Mouse (Mus musculus) left cerebral cortex, postnatal 10 days (tissue): ENCODE data around the gene Crtap. TPM values are rescaled to one million over a fixed set of nuclear protein-coding genes. Genes with fewer than 3 reads are reported as not detected.
"Not testable (repeated sequence)": the region's sequence is repeated elsewhere in the genome, so short reads cannot be mapped to it uniquely, and the experiment has no call there.

Source experiments
- DNase-seq, 2 experiments: peaks; one replicate each; pipeline ENCODE4 v3.0.0; 2021 to 2022; ENCODE audit warnings: low spot score in 2 of 2, mixed read lengths in 1 of 2; ENCODE audit errors: extremely low spot score in 1 of 2
- intact Hi-C: fragments of 180-260 bp; cut with DNase I; formaldehyde crosslinking; loops from one replicate; pipeline ENCODE4 v1.15.1; 2025
- total RNA-seq, 2 experiments: library from RNA; stranded (reverse); gene quantifications; 2 replicates each; pipeline ENCODE4 v1.2.3; 2021

The Crtap gene
- total RNA-seq, 2 experiments from 2014 or later, result 8.7 to 10.4 TPM

GRCm38 (mm10) chr9:114400949-114401684 lies 10.6 kb upstream of the Crtap start, which contains the start of the genes Glb1 and Tmppe:
Gene Glb1, plus strand, starts transcription at chr9:114401076.
Gene Tmppe, plus strand, starts transcription at chr9:114401105.
- intact Hi-C loops, result no loop called here

GRCm38 (mm10) chr9:114400588-114400948 lies 10.1 kb upstream of the Crtap start:
- DNase-seq, result no peak
- intact Hi-C loops, result no loop called here

More at GRCm38 (mm10) chr9:114400949-114401684, 10.6 kb upstream of the Crtap start, which contains the start of the genes Glb1 and Tmppe:
- DNase-seq, result peak; percentile 77 to 90

GRCm38 (mm10) chr9:114399680-114400079 lies 9.2 kb upstream of the Crtap start:
- intact Hi-C loops, result no loop called here
- DNase-seq, result no peak

GRCm38 (mm10) chr9:114395258-114395657 lies 4.8 kb upstream of the Crtap start:
- intact Hi-C loops, result no loop called here

GRCm38 (mm10) chr9:114394677-114395076 lies 4.2 kb upstream of the Crtap start:
- DNase-seq, result no peak
- intact Hi-C loops, result no loop called here

More at GRCm38 (mm10) chr9:114395258-114395657, 4.8 kb upstream of the Crtap start:
- DNase-seq, result no peak

- intact Hi-C loops, DNase-seq: not testable (repeated sequence)
These were observed 3.7 kb upstream of the Crtap start for GRCm38 (mm10) chr9:114394136-114394535.

- intact Hi-C loops, result no loop called here
- DNase-seq, result no peak
These were observed 237 bp upstream of the Crtap start for GRCm38 (mm10) chr9:114390749-114391075.

GRCm38 (mm10) chr9:114389371-114389904 lies 1.0 kb downstream of the Crtap start:
- DNase-seq, result no peak
- intact Hi-C loops, result loop anchor here (10.0 kb wide), 1 partner anchor 395 kb away; no protein-coding TSS in a partner anchor

- no peak for DNase-seq
- intact Hi-C loops, result loop anchor here (10.0 kb wide), 1 partner anchor 394 kb away; no protein-coding TSS in a partner anchor
These were observed 1.6 kb downstream of the Crtap start for GRCm38 (mm10) chr9:114388701-114389370.

GRCm38 (mm10) chr9:114388288-114388687 lies 2.2 kb downstream of the Crtap start:
- DNase-seq, result no peak
- intact Hi-C loops, result loop anchor here (10.0 kb wide), 1 partner anchor 393 kb away; no protein-coding TSS in a partner anchor

- intact Hi-C loops, result loop anchor here (10.0 kb wide), 1 partner anchor 392 kb away; no protein-coding TSS in a partner anchor
These were observed 3.4 kb downstream of the Crtap start for GRCm38 (mm10) chr9:114387086-114387485.

GRCm38 (mm10) chr9:114385160-114385559 lies 5.3 kb downstream of the Crtap start:
- intact Hi-C loops, result loop anchor here (10.0 kb wide), 1 partner anchor 390 kb away; no protein-coding TSS in a partner anchor
- DNase-seq, result peak in 1 of 2 experiments; percentile 5

More at GRCm38 (mm10) chr9:114387086-114387485, 3.4 kb downstream of the Crtap start:
- no peak for DNase-seq

GRCm38 (mm10) chr9:114384691-114385090 lies 5.8 kb downstream of the Crtap start:
- intact Hi-C loops, result loop anchor here (5.0 to 10.0 kb wide), 2 partner anchors 67 to 390 kb away; no protein-coding TSS in a partner anchor
- peak in 1 of 2 experiments; percentile 30 for DNase-seq

- intact Hi-C loops, result loop anchor here (5.0 to 10.0 kb wide), 2 partner anchors 66 to 388 kb away; no protein-coding TSS in a partner anchor
- DNase-seq, result peak in 1 of 2 experiments; percentile 2
These were observed 7.4 kb downstream of the Crtap start for GRCm38 (mm10) chr9:114382936-114383710.

GRCm38 (mm10) chr9:114380881-114381733 lies 9.4 kb downstream of the Crtap start:
- peak in 1 of 2 experiments; percentile 36 for DNase-seq
- intact Hi-C loops, result loop anchor here (5.0 to 10.0 kb wide), 2 partner anchors 64 to 386 kb away; no protein-coding TSS in a partner anchor

GRCm38 (mm10) chr9:114379871-114380270 lies 10.6 kb downstream of the Crtap start:
- DNase-seq, result no peak
- intact Hi-C loops, result loop anchor here (5.0 to 10.0 kb wide), 2 partner anchors 63 to 385 kb away; no protein-coding TSS in a partner anchor

- no peak for DNase-seq
- intact Hi-C loops, result no loop called here
These were observed 13.3 kb downstream of the Crtap start for GRCm38 (mm10) chr9:114377168-114377567.
